Mouse (Mus musculus): ENCODE data around the gene Rrad. TPM values are rescaled to one million over a fixed set of nuclear protein-coding genes. Genes with fewer than 3 reads are reported as not detected.
"Not testable (repeated sequence)": the region's sequence is repeated elsewhere in the genome, so short reads cannot be mapped to it uniquely, and the experiment has no call there.

Rrad gene
- 100 to 1,000 TPM; 215 to 381 (median 317) TPM for total RNA-seq (2022)

DNA sequence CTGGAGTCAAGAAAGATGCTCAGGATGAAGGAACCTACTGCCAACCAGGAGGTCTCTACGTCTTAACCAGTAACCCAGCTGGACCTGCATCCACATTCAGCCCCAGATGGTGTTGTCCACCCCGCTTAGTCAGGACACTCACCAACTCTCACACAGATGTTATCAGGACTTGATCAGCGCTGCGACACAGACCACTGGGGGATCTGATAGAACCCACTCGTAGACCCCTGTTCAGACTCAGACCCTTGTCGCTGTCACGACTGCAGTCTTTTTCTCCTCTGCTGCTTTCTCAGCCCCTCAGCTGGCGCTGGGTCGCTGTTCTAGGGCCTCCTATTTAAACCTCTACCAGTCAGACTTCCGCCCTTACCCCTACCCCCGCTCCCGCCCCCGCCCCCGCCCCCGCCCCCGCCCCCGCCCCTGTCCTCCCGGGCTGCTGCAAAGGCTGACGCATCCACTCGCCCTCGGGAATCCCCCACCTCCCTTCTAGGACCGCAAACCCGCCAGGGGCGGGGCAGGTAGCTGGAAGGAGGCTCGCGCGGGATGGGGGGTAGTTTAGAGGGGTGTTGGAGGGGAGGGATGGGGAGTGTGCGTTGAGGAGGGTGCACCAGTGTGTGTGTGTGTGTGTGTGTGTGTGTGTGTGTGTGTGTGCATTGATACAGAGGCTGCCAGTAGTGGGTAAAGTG lies at the start of gene Rrad:
TSS of gene Rrad (minus strand) at position 347 of the 683 bp plus-strand sequence.
- DNase-seq (ENCODE audit: low spot score): no peak

GRCm38 (mm10) chr8:104655614-104656013 lies 24.5 kb upstream of the Rrad start:
- no peak for DNase-seq (ENCODE audit: low spot score)

DNA sequence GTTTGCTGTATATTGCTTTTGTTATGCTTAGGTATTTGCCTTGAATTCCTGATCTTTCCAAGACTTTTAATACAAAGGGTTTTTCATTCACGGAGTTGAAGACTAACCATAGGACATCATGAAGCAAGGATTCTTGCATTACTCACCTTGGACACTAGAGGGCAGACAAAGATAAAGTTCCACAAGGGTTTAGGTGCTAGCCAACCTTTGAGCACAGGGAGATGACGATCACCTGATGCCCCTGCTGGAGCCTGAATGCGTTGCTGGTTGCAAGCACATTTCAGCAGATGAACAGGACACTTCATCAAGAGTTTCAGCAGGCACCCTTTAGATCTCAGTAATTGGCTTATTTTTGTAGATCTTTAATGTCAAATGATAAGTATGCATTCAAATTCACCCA lies 23.9 kb upstream of the Rrad start:
- peak; percentile 79 for DNase-seq (ENCODE audit: low spot score)

- DNase-seq (ENCODE audit: low spot score): not testable (repeated sequence)
These were observed 13.1 kb upstream of the Rrad start for GRCm38 (mm10) chr8:104644187-104644586.

- no peak for DNase-seq (ENCODE audit: low spot score)
These were observed 11.2 kb upstream of the Rrad start for GRCm38 (mm10) chr8:104642324-104642654.

- DNase-seq (ENCODE audit: low spot score): peak; percentile 92
These were observed 10.5 kb upstream of the Rrad start, which contains the start of gene Ciao2b for GRCm38 (mm10) chr8:104641426-104642323. Gene Ciao2b (minus strand): TSS chr8:104641965.

- DNase-seq (ENCODE audit: low spot score): no peak
These were observed 9.8 kb upstream of the Rrad start for GRCm38 (mm10) chr8:104640831-104641370.

GRCm38 (mm10) chr8:104640241-104640640 lies 9.1 kb upstream of the Rrad start:
- no peak for DNase-seq (ENCODE audit: low spot score)

DNA sequence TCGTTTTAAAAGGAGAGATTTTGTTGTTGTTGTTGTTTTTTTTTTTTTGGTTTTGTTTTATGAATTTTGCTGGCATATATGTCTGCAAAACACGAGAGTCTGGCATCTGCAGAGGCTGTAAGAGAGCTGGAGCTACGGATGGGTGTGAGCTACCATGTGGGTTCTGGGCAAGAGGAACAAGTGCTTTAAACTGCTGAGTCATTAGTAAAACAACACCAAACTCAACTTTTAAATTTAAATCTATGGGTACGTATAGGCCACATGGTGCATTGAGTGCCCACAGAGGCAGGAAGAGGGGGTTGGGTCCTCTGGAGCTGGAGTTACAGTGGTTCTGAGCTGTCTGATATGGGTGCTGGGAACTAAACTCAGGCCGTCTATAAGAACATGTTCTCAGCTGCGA lies 6.9 kb upstream of the Rrad start:
- DNase-seq (ENCODE audit: low spot score): no peak

DNA sequence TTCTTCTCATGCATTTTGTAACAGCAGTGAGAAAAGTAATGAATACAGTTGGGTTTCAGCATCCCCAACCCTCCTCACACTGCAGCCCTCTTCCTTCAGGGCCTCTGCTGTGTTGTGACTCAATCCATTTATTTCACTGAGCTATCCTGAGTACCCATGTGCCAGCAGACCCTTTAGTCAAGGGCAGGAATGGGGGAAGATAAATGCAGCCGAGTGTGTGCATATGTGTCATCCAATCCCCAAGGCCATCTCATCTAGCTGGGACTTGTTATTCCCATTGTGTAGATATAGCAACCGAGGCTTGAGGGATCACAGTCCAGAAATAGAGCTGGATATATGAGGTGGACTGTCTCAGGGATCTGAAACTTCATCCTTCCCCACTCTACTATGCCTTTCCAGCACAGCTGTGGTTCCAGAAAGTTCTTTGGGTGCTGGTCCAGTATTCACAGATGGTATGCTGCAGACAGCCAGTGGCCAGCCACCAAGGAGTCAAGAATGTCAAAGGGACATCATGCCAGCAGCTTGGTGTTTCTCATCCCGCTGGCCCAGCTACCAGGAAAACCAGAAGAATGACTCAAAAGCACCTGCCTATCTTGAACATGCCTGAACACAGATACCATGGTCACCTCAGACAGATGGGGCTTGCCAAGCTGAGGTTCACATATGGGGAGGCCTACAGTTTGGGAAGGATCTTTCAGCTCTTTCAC lies 4.0 kb upstream of the Rrad start:
- DNase-seq (ENCODE audit: low spot score): no peak

GRCm38 (mm10) chr8:104633156-104633744 lies 2.1 kb upstream of the Rrad start:
- no peak for DNase-seq (ENCODE audit: low spot score)

DNA sequence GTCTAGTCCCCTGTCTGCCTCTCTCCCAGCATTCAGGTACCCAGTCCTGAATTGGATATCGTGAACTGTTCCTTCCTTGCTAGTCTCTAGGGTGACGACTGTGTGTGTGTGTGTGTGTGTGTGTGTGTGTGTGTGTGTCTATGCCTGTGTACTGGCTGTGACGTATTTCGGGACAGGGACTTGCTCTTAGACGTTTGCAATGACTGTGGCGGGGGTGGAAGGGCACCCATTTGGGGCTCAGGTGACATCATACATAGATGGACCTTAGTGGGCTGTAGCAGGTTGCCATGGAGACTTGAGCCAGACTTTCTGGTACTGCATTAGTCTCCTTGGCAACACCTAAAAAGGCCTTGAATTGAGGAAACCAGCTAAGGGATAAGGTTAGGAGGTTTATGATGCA lies 1.4 kb upstream of the Rrad start:
- no peak for DNase-seq (ENCODE audit: low spot score)

DNA sequence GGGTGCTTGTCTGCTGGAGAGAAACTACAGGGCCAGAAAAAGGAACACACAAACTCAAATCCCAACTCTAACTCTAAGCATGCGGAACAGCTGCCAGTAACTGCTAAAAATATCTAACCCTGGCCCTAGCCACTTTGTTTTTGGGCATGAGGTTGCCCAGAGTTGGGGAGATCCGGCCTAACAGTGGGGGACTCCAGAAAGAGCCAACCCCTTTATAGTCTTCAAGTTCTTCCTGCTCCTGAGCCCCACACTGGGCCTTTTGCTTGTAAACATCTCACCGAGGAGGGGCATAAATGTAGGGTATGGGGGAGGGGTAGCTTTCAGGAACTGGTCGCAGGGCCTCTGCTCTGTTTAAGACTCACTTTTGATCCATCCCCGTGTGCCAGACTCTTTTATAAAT lies 848 bp upstream of the Rrad start:
- DNase-seq (ENCODE audit: low spot score): peak; percentile 48

- DNase-seq (ENCODE audit: low spot score): no peak
These were observed 553 bp downstream of the Rrad start for GRCm38 (mm10) chr8:104630574-104630973.

GRCm38 (mm10) chr8:104630111-104630479 lies 1.0 kb downstream of the Rrad start:
- DNase-seq (ENCODE audit: low spot score): no peak

- DNase-seq (ENCODE audit: low spot score): peak; percentile 83
These were observed 1.6 kb downstream of the Rrad start for GRCm38 (mm10) chr8:104629306-104630110.

- DNase-seq (ENCODE audit: low spot score): no peak
These were observed 2.7 kb downstream of the Rrad start for GRCm38 (mm10) chr8:104628402-104628801.

DNA sequence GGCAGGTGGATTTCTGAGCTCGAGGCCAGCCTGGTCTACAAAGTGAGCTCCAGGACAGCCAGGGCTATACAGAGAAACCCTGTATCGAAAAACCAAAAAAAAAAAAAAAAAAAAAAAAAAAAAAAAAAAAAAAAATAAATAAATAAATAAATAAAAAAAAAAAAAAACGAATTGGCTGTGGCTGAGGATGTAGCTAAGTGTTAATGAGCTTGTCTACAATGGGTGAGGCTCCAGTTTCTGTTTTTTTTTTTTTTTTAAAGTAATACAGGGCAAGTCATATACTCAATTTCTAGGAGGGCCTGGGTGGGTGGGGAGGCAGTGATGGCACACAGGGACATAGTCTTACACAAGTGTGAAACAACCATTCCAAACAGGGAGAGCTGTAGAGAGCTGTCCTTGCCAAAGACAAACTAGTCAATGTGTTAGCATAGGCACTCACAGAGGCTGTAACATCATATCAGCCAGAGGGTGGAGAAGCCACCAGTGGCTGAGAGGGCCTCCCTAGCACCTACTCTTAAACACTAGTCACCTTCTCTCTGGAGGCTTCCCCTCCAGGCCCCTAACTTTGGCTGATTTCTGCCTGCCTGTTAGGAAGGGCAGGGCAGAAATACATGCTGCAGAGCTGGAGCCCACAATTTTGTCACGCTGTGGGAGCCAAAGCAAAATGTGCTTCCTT lies 3.9 kb downstream of the Rrad start:
- DNase-seq (ENCODE audit: low spot score): no peak

DNA sequence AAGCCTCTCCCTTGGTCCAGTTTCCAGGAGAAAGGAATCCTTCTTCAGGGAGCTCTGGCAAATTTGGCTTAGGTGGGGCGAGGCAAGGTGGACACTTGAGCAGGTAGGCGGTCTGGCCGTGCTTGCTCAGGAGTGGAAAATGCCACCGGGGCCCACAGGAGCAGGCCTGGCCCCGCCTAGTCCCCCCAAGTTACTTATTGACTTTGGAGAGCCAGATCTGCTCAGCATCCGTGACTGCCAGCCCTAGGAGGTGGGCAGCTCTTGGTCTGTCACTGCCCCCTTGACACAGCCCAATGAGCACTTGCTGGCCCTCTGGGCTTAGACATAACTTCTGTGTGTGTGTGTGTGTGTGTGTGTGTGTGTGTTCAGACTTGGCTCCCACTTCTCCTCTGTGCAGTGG lies 7.0 kb downstream of the Rrad start, which contains the start of gene Cdh16:
TSS of gene Cdh16 (minus strand) at position 236 of the 400 bp plus-strand sequence.
- DNase-seq (ENCODE audit: low spot score): no peak

DNA sequence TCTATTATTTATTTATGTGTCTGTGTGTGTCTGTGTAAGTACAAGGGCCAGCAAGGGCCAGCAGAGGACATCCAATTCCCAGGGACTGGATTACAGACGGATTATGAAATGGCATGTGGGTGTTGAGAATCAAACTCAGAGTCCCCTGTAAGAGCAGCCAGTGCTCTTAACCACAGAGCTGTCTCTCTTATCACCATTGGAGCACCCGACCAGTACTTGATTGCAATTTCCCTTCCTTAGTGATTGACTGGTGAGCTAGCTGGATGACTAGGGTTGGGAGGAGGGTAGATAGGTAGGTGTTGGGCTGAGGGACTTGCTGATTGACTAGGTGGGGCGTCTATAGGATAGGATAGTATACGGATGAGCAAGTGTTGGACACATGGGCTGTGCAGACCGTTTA lies 10.4 kb downstream of the Rrad start:
- DNase-seq (ENCODE audit: low spot score): no peak

All from heart, adult 8-10 months (tissue).